Mouse (Mus musculus): Measurements from ENCODE around the gene Mest.

The Mest gene

GRCm38 (mm10) chr6:30723331-30723730 is at the start of gene Mest:
Gene Mest (plus strand): TSS chr6:30723547.
- no peak for DNase-seq (ENCODE audit: low spot score in 2 of 2)

GRCm38 (mm10) chr6:30673764-30674561 is 49.4 kb upstream of the Mest start:
- DNase-seq (ENCODE audit: low spot score in 2 of 2), result no peak

GRCm38 (mm10) chr6:30674714-30675280 is 48.5 kb upstream of the Mest start:
- DNase-seq (ENCODE audit: low spot score in 2 of 2), result no peak

- DNase-seq (ENCODE audit: low spot score in 2 of 2), result no peak
These were observed 48.0 kb upstream of the Mest start for GRCm38 (mm10) chr6:30675281-30675771.

GRCm38 (mm10) chr6:30676506-30676905 is 46.8 kb upstream of the Mest start:
- DNase-seq (ENCODE audit: low spot score in 2 of 2), result no peak

- DNase-seq (ENCODE audit: low spot score in 2 of 2), result no peak
These were observed 45.8 kb upstream of the Mest start for GRCm38 (mm10) chr6:30677591-30677990.

- no peak for DNase-seq (ENCODE audit: low spot score in 2 of 2)
These were observed 44.9 kb upstream of the Mest start for GRCm38 (mm10) chr6:30678482-30678881.

- DNase-seq (ENCODE audit: low spot score in 2 of 2), result no peak
These were observed 43.8 kb upstream of the Mest start for GRCm38 (mm10) chr6:30679567-30679966.

- no peak for DNase-seq (ENCODE audit: low spot score in 2 of 2)
These were observed 42.9 kb upstream of the Mest start for GRCm38 (mm10) chr6:30680442-30680841.

GRCm38 (mm10) chr6:30681935-30682900 is 41.1 kb upstream of the Mest start:
- no peak for DNase-seq (ENCODE audit: low spot score in 2 of 2)

- no peak for DNase-seq (ENCODE audit: low spot score in 2 of 2)
These were observed 38.8 kb upstream of the Mest start for GRCm38 (mm10) chr6:30684570-30684969.

- no peak for DNase-seq (ENCODE audit: low spot score in 2 of 2)
These were observed 36.1 kb upstream of the Mest start for GRCm38 (mm10) chr6:30687198-30687597.

- no peak for DNase-seq (ENCODE audit: low spot score in 2 of 2)
These were observed 30.5 kb upstream of the Mest start for GRCm38 (mm10) chr6:30692826-30693225.

GRCm38 (mm10) chr6:30693350-30693991 is 29.9 kb upstream of the Mest start, which contains the start of gene Cep41:
Gene Cep41 (minus strand): TSS chr6:30693749.
- peak; percentile 94 to 95 for DNase-seq (ENCODE audit: low spot score in 2 of 2)

- no peak for DNase-seq (ENCODE audit: low spot score in 2 of 2)
These were observed 29.1 kb upstream of the Mest start for GRCm38 (mm10) chr6:30694209-30694608.

GRCm38 (mm10) chr6:30695124-30695523 is 28.2 kb upstream of the Mest start:
- DNase-seq (ENCODE audit: low spot score in 2 of 2), result no peak

- DNase-seq (ENCODE audit: low spot score in 2 of 2), result no peak
These were observed 25.9 kb upstream of the Mest start for GRCm38 (mm10) chr6:30697464-30697863.

- DNase-seq (ENCODE audit: low spot score in 2 of 2), result no peak
These were observed 25.3 kb upstream of the Mest start for GRCm38 (mm10) chr6:30698036-30698435.

GRCm38 (mm10) chr6:30700182-30700581 is 23.2 kb upstream of the Mest start:
- no peak for DNase-seq (ENCODE audit: low spot score in 2 of 2)

- DNase-seq (ENCODE audit: low spot score in 2 of 2), result no peak
These were observed 20.5 kb upstream of the Mest start for GRCm38 (mm10) chr6:30702881-30703280.

GRCm38 (mm10) chr6:30703476-30703875 is 19.9 kb upstream of the Mest start:
- no peak for DNase-seq (ENCODE audit: low spot score in 2 of 2)

Measured in natural killer cell, adult 2 months (primary cell).